Mouse (Mus musculus) testis, adult 2 months (tissue): ENCODE results near the gene Sh3bgrl.

Source experiments
- CTCF ChIP-seq: fragments of 200-500 bp; IDR thresholded peaks from 2 replicates; pipeline ENCODE4 v1.5.1; 2012; ENCODE audit warnings: low read depth, mild to moderate bottlenecking, inconsistent platforms, low read length, moderate library complexity; ENCODE audit not compliant: control insufficient read depth, insufficient read depth, insufficient replicate concordance
- POLR2A ChIP-seq: fragments of 200-500 bp; IDR thresholded peaks from 2 replicates; pipeline ENCODE4 v1.6.1; 2012; ENCODE audit warnings: low read depth, mild to moderate bottlenecking, inconsistent platforms, low read length, moderate library complexity; ENCODE audit not compliant: control insufficient read depth

GRCm38 (mm10) chrX:109196468-109196867, 101.3 kb downstream of the Sh3bgrl start, which contains the start of gene Gm6377:
- no peak for TF ChIP-seq POLR2A
- TF ChIP-seq CTCF = no peak
